Mouse (Mus musculus): ENCODE measurements around the gene Kpna4. TPM values are rescaled to one million over a fixed set of nuclear protein-coding genes. Genes with fewer than 3 reads are reported as not detected.

Gene Kpna4
- 224 TPM for polyA plus RNA-seq (2014; fragmentation: Illumina TruSeq; extraction: RNeasy Lipid Tissue Mini Kit (QIAGEN cat#74804); ENCODE audit: low read depth, low replicate concordance)

DNA sequence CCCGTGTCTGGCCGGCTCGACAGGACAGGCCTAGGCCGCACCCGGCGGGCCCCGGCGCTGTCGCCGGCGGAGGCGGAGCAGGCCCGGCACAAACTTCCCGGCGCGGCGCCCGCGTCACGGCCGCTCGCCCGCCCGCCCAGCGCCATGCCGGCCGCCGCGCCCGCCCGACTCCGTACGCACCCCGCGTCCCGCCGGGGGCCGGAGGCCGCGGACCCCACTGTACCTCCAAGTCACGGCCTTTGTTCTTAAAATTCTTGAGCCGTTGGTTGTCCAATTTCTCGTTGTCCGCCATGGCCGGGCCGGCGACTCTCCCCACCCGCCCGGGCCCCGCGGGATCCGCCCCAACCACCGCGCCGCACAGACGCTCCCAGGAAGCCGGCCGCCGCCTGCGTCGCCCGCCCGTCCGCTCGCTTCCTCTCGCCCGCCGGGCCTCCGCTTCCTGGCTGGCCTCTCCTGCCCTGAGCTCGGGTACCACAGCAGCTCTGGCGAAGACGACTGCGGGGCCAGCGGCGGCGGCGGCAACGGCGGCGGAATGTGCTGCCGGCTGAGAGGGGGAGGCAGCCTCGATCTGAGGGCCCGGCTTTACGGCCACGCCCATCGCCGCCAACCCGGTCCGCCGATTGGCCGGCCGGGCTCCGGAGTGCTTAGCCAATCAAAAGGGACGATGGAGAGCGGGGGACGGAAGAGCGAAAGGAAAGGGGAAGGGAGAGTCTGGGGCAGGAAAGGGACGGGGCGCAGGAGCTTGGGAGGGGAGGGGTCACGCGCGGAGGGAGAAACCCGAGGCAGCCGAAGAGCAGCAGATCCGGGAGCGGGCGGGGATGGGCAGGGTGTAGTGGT, at the start of gene Kpna4:
Gene Kpna4, minus strand, starts transcription at position 605 of the 837 bp plus-strand sequence.

GRCm38 (mm10) chr3:69044645-69045399, 82.1 kb downstream of the Kpna4 start, which contains the start of gene Trim59:
TSS of gene Trim59 (minus strand) at chr3:69044755.

Other genes with a start within 250 kb of the Kpna4 start
- gene Ift80, start 122.5 kb downstream of the Kpna4 start, polyA plus RNA-seq (2014; fragmentation: Illumina TruSeq; extraction: RNeasy Lipid Tissue Mini Kit (QIAGEN cat#74804); ENCODE audit: low read depth, low replicate concordance) = 52.7 TPM
- gene Smc4, start 122.4 kb downstream of the Kpna4 start, polyA plus RNA-seq (2014; fragmentation: Illumina TruSeq; extraction: RNeasy Lipid Tissue Mini Kit (QIAGEN cat#74804); ENCODE audit: low read depth, low replicate concordance) = 154 TPM
- gene Trim59, start 82.4 kb downstream of the Kpna4 start, polyA plus RNA-seq (2014; fragmentation: Illumina TruSeq; extraction: RNeasy Lipid Tissue Mini Kit (QIAGEN cat#74804); ENCODE audit: low read depth, low replicate concordance) = 27.6 TPM
- not detected for gene Arl14, start 95.3 kb upstream of the Kpna4 start, polyA plus RNA-seq (2014; fragmentation: Illumina TruSeq; extraction: RNeasy Lipid Tissue Mini Kit (QIAGEN cat#74804); ENCODE audit: low read depth, low replicate concordance)
- gene Ppm1l, start 189.7 kb upstream of the Kpna4 start, polyA plus RNA-seq (2014; fragmentation: Illumina TruSeq; extraction: RNeasy Lipid Tissue Mini Kit (QIAGEN cat#74804); ENCODE audit: low read depth, low replicate concordance) = 20.5 TPM

All from adrenal gland, adult 10 weeks (tissue).